Mouse (Mus musculus) megakaryocyte, embryonic 14.5 days (primary cell): Measurements from ENCODE around the gene Evpl.

Experiments
- FLI1 ChIP-seq: IDR thresholded peaks from 2 replicates; pipeline ENCODE4 v1.6.1; 2012; ENCODE audit warnings: low read length, inconsistent platforms, mixed read lengths
- GATA1 ChIP-seq: IDR thresholded peaks from 3 replicates; pipeline ENCODE4 v1.6.1; 2012; ENCODE audit warnings: mixed read lengths, low read length, inconsistent platforms, borderline replicate concordance

DNA sequence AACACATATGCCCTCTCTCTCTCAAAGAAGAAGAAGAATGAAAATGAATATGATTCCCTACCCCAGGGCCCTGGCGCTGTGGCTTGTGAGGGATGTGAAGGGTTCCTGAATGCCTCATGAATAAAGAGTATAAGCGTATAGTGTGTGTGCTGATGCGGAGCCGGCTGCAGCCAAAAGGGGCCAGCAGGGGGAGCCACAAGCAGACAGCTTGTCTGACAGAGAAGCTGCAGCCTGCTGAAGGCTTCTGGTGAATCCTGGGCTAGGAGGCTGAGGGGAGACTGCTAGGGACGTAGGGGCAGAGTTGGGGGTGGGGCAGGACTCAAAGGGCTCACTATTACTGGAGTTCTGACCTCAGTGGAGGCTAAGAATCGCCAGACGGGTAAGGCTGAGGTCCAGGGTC lies 22.7 kb downstream of the Evpl start:
- TF ChIP-seq GATA1, result no peak
- no peak for TF ChIP-seq FLI1
